Mouse (Mus musculus): ENCODE measurements around the gene Abcf3. TPM values are rescaled to one million over a fixed set of nuclear protein-coding genes. Genes with fewer than 3 reads are reported as not detected.
A peak's percentile ranks its signal among the peaks of the same experiment; 100 is the strongest.

Gene Abcf3
- polyA plus RNA-seq, 1 experiment: 24.1 TPM

DNA sequence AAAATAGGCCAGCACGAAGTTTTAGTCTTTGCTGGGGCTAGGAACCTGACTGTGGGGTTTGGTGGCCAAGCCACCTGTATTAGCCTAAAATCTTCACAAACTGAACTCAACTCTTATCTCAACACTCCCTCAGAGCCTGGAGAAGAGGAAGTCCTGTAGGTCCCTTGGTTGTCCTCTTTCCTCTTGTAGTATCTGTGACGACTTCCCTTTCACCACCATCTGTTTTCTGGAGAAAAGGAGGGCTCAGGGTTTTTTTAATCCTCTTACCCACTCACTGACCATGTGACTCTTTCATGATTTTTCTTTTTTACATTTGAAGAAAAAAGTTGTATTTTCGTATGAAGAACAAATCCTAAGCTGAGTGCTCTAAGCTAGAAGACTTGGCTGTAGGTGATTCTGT is 8.7 kb upstream of the Abcf3 start:
- peaks cover 76% of the 10 kb centered on the region for H3K36me3 ChIP-seq (replicated peaks; ENCODE audit: low read length)

DNA sequence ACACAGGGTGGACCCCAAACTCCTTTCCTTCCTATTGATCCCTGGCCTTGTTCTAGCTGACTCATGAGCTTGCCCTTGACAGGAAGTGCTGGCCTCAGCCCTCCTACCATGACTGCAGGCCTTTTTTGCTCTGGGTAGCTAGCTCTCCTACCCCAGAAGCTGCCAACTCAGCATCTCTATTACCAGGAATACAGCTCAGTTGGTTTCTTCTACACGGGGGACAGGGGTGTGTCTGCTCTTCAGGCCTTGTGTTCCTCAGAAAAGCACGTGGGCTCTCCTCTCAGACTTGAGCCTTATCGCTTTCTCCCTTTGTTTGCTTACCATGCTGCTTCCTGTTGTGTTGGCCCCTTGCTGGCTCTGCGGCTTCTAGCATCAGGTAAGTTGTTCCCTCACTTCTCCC is 7.9 kb upstream of the Abcf3 start:
- H3K36me3 ChIP-seq (replicated peaks; ENCODE audit: low read length): peaks cover 84% of the 10 kb centered on the region
- peak overlapping the region; percentile 79 for H3K4me3 ChIP-seq (replicated peaks)
- TF ChIP-seq GATA1 (IDR thresholded peaks at IDR 0.05; ENCODE audit: borderline replicate concordance, low read length) (no peak), FLI1 (IDR thresholded peaks at IDR 0.05; ENCODE audit: low read length) (no peak)
- no peaks in the 10 kb centered on the region for H3K27me3 ChIP-seq (replicated peaks)
- H3K9me3 ChIP-seq: no peaks in the 10 kb centered on the region
- H3K4me1 ChIP-seq: peaks cover 60% of the 10 kb centered on the region

More for the DNA sequence above, 8.7 kb upstream of the Abcf3 start:
- peak overlapping the region; percentile 42 for H3K4me3 ChIP-seq (replicated peaks)
- H3K9me3 ChIP-seq: no peaks in the 10 kb centered on the region
- peaks cover 62% of the 10 kb centered on the region for H3K4me1 ChIP-seq
- no peaks in the 10 kb centered on the region for H3K27me3 ChIP-seq (replicated peaks)
- TF ChIP-seq FLI1 (IDR thresholded peaks at IDR 0.05; ENCODE audit: low read length) (no peak), GATA1 (IDR thresholded peaks at IDR 0.05; ENCODE audit: borderline replicate concordance, low read length) (no peak)

DNA sequence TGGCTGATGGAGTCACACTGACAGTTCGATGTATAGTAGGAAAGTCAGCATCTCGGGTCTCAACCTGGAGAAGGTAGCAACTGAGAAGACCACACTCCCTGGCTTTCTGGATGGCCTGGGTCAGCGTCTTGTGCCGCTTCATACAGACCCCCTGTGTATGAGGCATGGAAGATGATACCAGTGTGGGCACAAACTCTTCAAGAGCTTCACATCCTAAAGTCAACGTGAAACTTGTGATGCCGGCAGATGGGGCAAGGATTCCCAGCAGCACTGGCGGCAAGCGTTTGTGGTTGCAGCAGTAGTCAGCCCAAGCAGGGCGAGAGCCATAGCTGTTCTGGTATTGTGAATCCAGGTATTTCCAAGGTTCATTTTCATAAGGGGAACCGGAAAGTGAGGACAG is 2.7 kb upstream of the Abcf3 start:
- H3K36me3 ChIP-seq (replicated peaks; ENCODE audit: low read length): peaks cover 70% of the 10 kb centered on the region
- no peaks in the 10 kb centered on the region for H3K27me3 ChIP-seq (replicated peaks)
- TF ChIP-seq GATA1 (IDR thresholded peaks at IDR 0.05; ENCODE audit: borderline replicate concordance, low read length) (no peak), FLI1 (IDR thresholded peaks at IDR 0.05; ENCODE audit: low read length) (no peak)

DNA sequence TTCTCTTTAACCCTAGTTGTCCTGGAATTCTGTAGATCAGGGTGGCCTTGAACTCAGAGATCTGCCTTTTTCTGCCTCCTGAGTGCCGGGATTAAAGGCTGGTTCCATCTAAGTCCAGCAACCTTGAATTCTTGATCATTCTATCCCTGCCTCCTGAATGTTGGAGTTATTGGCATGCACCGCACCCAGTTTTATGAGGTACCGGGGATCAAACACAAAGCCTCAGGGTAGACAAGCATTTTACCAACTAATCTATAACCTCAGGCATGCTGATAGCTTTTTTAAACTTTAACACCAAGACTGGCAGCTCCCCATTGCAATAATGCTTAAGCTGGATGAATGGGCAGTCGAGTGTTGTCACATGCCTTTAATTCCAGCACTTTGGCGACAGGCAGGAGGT is 954 bp upstream of the Abcf3 start:
- peak overlapping the region; percentile 100 for H3K4me3 ChIP-seq (replicated peaks)

More for the DNA sequence above, 2.7 kb upstream of the Abcf3 start:
- Histone ChIP-seq H3K4me1 (peaks cover 52% of the 10 kb centered on the region), H3K9me3 (no peaks in the 10 kb centered on the region), H3K4me3 (replicated peaks) (no peak overlapping the region)

DNA sequence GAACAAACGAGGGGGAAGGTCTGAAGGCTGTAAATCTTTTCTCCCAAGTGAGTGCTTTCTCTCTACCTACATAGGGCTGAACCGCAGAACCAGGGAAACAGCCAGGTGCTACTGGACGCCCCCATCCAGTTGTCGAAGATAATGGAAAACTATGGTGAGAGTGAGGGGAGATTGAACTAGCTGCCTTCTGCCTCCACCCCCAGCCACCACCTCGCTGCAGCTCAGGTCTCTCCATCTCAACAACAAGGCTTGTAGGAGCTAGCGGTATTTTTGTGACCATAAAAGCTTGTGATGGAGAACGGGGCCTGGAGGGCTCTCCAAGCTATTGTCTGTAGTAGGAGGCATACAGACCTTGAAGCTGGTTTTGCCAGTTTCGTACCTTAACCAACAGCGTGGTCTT is 784 bp downstream of the Abcf3 start:
- Histone ChIP-seq H3K27me3 (replicated peaks) (no peaks in the 10 kb centered on the region), H3K4me1 (peaks cover 50% of the 10 kb centered on the region), H3K4me3 (replicated peaks) (peak overlapping the region; percentile 100), H3K36me3 (replicated peaks; ENCODE audit: low read length) (peaks cover 72% of the 10 kb centered on the region), H3K9me3 (no peaks in the 10 kb centered on the region)
- no peak for TF ChIP-seq GATA1 (IDR thresholded peaks at IDR 0.05; ENCODE audit: borderline replicate concordance, low read length)
- no peak for TF ChIP-seq FLI1 (IDR thresholded peaks at IDR 0.05; ENCODE audit: low read length)

More for the DNA sequence above, 954 bp upstream of the Abcf3 start:
- H3K9me3 ChIP-seq: no peaks in the 10 kb centered on the region
- no peaks in the 10 kb centered on the region for H3K27me3 ChIP-seq (replicated peaks)
- peaks cover 43% of the 10 kb centered on the region for H3K4me1 ChIP-seq
- H3K36me3 ChIP-seq (replicated peaks; ENCODE audit: low read length): peaks cover 69% of the 10 kb centered on the region
- no peak for TF ChIP-seq GATA1 (IDR thresholded peaks at IDR 0.05; ENCODE audit: borderline replicate concordance, low read length)
- TF ChIP-seq FLI1 (IDR thresholded peaks at IDR 0.05; ENCODE audit: low read length): no peak

DNA sequence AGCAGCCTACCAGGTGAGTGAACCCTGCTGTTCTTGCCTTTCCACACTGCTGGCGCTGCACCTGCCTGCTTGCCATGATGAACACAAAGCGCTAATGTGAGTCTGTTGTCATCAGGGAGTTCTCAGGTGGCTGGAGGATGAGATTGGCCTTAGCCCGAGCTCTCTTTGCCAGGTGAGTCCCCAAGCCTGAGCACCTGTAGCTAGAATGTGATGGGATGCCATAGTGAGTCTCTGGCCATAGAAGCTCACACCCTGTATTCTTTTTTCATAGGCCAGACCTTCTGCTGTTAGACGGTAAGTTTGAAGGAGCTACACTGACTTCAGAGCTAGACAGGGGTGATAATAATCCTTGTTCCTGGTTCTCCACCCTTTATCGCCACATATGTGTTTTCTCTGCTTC is 3.3 kb downstream of the Abcf3 start:
- Histone ChIP-seq H3K4me3 (replicated peaks) (no peak overlapping the region), H3K4me1 (peaks cover 44% of the 10 kb centered on the region), H3K9me3 (no peaks in the 10 kb centered on the region), H3K36me3 (replicated peaks; ENCODE audit: low read length) (peaks cover 73% of the 10 kb centered on the region), H3K27me3 (replicated peaks) (no peaks in the 10 kb centered on the region)
- no peak for TF ChIP-seq GATA1 (IDR thresholded peaks at IDR 0.05; ENCODE audit: borderline replicate concordance, low read length)
- no peak for TF ChIP-seq FLI1 (IDR thresholded peaks at IDR 0.05; ENCODE audit: low read length)

DNA sequence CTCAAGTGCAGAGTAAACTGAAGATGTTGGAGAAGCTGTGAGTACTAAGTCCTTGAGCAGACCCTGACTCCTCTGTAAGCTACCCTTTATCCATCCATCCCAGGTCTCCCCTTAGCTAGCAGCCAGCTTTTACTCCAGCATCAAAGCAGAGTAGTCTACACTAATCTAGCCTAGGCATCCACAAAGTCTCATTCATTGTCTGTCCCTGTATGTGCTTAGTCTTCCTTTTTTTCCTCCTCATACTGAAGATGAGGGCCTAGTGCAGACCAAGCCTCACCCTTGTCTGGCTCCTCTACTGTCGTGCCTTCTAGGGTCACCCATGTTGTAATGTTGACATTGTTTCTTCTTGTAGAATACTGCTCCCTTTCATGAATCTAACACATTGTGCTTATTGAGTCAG is 4.2 kb downstream of the Abcf3 start:
- no peaks in the 10 kb centered on the region for H3K9me3 ChIP-seq
- TF ChIP-seq GATA1 (IDR thresholded peaks at IDR 0.05; ENCODE audit: borderline replicate concordance, low read length) (no peak), FLI1 (IDR thresholded peaks at IDR 0.05; ENCODE audit: low read length) (no peak)
- H3K4me1 ChIP-seq: peaks cover 39% of the 10 kb centered on the region
- peaks cover 81% of the 10 kb centered on the region for H3K36me3 ChIP-seq (replicated peaks; ENCODE audit: low read length)
- H3K27me3 ChIP-seq (replicated peaks): no peaks in the 10 kb centered on the region
- no peak overlapping the region for H3K4me3 ChIP-seq (replicated peaks)

DNA sequence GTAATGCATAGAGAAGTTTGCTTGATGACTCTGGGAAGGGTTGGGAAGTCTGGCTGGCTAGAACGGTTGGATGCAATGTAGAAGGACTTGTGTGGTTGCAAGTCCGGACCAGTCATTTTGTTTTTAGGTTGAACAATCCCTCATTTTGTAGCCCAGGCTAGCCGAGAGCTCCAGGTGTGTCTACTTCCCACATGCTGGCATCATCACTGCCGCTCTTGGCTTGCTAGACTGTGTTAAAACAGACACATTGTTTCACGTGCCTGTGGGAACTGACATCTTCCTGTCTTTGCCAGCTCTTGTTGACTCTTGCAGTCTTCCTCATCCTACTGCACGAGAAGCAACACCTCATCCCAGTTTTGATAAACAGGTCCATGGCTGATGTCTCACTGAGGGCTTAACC is 6.6 kb downstream of the Abcf3 start:
- Histone ChIP-seq H3K4me1 (peaks cover 20% of the 10 kb centered on the region), H3K36me3 (replicated peaks; ENCODE audit: low read length) (peaks cover 96% of the 10 kb centered on the region), H3K27me3 (replicated peaks) (no peaks in the 10 kb centered on the region), H3K4me3 (replicated peaks) (no peak overlapping the region), H3K9me3 (no peaks in the 10 kb centered on the region)
- TF ChIP-seq GATA1 (IDR thresholded peaks at IDR 0.05; ENCODE audit: borderline replicate concordance, low read length) (no peak), FLI1 (IDR thresholded peaks at IDR 0.05; ENCODE audit: low read length) (no peak)

DNA sequence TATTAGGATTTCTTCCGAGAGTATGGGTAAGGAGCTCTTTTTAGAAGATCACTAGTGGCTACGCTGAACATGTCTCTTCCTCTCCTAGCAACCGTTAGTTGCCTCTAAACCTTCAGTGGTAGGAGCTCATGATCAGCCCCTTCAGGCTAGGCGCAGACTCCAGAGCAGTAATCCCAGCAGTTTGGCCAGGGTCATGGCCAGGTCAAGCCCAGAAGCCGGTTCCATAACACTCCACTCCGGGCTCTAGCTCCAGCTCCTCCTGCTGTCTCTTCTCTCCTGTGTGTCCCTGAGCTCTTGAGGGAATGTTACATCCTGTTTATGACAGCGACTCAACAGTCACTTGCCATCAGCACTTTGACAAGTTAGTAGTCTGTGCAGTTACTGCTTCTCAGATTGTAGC is 9.0 kb downstream of the Abcf3 start:
- Histone ChIP-seq H3K9me3 (no peaks in the 10 kb centered on the region), H3K4me3 (replicated peaks) (no peak overlapping the region), H3K36me3 (replicated peaks; ENCODE audit: low read length) (peaks cover 98% of the 10 kb centered on the region), H3K4me1 (peaks cover 7% of the 10 kb centered on the region), H3K27me3 (replicated peaks) (no peaks in the 10 kb centered on the region)
- no peak for TF ChIP-seq FLI1 (IDR thresholded peaks at IDR 0.05; ENCODE audit: low read length)
- TF ChIP-seq GATA1 (IDR thresholded peaks at IDR 0.05; ENCODE audit: borderline replicate concordance, low read length): no peak

DNA sequence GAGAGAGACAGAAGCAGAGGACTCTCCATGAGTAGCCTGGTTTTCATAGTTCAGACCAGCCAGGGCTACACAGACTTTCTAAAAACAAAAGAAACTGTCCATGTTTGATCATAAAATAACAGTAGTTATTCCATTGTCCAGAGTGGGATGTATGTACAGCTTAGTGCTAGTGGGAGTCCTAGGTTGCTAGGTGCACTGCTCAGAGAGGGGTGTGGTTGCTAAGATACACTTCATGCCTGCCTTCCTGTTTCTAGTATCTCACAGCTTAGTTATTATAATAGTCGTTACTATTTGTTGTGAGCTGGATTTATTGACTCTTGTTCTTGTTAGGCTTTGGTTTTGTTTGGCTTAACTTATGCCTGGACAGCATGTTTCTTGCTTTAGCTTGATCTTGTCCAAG is 16.7 kb downstream of the Abcf3 start:
- H3K4me3 ChIP-seq (replicated peaks): no peak overlapping the region
- H3K9me3 ChIP-seq: no peaks in the 10 kb centered on the region
- H3K4me1 ChIP-seq: no peaks in the 10 kb centered on the region
- TF ChIP-seq FLI1 (IDR thresholded peaks at IDR 0.05; ENCODE audit: low read length): no peak
- TF ChIP-seq GATA1 (IDR thresholded peaks at IDR 0.05; ENCODE audit: borderline replicate concordance, low read length): no peak
- peaks cover 36% of the 10 kb centered on the region for H3K36me3 ChIP-seq (replicated peaks; ENCODE audit: low read length)
- H3K27me3 ChIP-seq (replicated peaks): peaks cover 22% of the 10 kb centered on the region
